Mouse (Mus musculus) mesoderm, embryonic 11.5 days (tissue): ENCODE data around the gene Gramd1a.

Experiments
- DNase-seq: peaks from one replicate; pipeline ENCODE4 v3.0.0-alpha.2; 2012; ENCODE audit warnings: low read depth, low spot score

Gramd1a gene

DNA sequence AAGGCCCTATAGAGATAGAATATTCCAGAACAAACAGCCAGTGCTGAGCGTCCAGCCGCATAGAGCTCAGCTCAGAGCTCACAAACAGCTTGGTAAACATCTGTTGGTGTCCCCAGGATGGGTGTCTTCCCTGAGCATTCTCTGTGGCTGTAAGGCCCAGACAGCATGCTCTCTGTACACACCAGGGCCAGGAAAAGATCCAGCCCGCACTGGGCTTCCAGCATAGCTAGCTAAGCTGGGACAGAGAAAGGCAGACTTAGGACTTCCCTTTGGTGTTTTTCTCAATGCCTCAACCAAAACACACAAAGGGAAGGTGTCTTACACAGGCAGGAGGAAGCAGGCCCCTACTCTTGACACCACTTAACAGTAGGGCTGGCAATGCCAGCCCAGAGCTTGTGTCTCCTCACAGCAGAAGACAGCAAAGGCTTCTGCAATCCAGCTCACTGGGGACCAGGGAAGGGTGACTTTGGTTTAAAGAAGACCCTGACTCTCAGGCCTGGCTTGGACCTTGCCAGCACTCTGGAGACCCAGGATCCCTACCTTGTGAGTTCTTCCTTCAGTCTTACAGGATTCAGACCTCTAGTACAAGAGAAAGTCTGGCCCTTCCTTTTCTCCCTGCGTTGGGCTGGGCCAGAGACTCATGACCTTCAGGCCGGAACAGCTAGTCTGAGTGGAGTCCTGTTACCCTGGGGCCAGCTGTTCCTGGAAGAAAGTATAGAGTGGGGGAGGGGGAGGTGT lies at the start of gene Gramd1a:
Gene Gramd1a (minus strand): TSS at position 601 of the 738 bp plus-strand sequence.
- no peak for DNase-seq

DNA sequence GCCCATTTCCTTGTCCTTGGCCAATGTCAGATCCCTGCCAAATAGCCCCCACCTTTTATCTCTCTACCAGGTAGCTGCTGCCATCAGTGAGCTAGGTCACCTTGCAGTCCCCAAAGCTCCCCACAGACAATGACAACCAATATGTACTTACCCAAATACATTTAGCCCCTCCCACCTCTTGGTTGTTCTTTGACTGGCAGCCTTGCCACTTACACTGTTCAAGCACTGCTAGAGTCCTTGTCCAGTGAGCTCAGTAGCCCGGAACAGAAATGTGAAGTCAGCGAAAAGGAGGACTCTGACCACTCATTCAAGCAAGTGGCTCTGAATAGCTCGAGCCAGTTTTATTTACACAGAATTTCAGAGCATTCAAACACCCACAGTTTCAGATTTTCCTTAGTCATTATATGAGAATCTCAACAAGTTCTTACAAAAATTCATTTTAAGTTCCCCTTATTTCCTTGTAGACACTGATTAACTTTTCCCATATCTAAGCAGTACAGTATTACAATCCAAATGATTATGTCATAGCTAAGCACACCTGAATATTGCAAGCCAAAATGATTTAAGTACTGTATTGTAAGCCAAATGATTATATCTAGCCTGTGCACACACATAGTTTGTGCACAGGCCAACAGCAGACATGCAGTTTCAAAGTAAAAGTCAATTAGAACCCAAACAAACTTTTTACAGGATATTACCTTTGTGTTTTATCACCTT lies 40.1 kb upstream of the Gramd1a start:
- DNase-seq, result no peak

DNA sequence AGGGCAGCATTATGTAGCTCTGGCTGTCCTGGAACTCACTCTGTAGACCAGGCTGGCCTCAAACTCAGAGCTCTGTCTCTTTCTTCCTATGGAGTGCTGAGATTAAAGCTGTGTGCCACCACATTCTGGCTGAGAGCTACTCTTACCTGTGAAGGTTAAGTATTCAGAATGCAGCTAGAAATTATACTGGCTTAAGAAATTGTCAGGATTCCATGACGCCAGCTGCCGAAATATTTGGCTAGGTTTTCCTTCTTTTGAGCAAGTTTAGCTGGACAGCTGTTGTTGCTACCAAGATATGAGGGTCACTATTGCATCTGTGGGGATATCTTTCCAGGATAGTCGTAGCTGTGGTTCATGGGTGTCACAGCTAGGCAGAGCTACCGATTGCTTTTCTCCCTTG lies 29.0 kb upstream of the Gramd1a start:
- DNase-seq, result no peak

DNA sequence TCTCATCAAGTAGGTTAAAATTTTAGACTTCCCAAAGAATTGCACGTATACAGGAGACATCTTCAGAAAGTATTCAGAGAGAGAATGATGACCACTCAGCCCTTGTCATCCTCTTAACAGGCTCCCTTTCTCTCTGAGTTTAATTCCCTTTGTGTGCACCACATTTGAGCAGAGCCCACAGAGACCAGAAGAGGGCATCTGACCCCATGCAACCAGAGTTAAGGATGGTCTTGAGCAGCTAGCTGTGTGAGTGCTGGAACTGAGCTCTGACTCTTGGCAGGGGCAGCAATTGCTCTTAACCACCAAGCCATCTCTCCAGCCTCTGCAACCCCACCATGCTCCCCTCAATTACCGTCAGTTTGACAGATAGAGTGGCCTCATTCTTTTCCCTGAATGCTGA lies 27.2 kb upstream of the Gramd1a start:
- no peak for DNase-seq

DNA sequence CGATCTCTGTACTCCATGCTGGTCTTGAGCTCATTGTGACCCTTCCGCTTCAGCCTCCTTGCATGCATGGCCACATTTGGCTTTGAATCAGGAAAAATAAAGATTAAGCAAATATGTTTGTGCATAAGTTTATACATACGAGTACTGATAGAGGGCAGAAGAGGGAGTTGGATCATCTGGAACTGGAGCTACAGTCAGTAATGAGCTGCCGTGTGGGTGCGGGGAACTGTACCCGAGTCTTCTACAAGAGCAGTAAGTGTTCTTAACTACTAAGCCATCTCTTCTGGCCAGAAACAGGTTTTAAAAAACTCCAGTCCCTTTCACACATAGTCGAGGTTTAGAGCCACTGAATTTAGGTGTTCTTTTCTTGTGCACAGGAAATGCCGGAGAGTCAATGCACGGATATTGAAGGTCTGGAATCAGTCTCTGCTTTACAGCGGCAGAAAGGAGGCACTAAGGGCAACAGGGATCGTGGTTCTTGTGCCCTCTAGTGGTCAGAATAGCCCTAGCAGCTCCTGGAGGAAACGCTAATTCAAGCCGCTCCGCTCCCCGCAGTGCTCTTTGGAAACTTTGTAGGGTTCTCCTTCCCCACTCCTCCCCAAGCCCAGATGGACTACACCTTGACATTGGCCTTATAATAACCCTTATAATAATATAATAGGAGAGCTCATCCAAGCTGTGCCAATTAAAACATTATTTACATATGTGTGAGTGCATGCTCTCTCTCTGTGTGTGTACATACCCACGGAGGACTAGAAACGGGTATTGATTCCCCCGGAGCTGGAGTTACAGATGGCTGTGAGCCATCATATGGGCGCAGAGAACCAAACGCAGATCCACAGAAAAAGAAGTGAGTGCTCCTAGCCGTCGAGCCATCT lies 21.4 kb upstream of the Gramd1a start:
- DNase-seq, result peak; percentile 77

DNA sequence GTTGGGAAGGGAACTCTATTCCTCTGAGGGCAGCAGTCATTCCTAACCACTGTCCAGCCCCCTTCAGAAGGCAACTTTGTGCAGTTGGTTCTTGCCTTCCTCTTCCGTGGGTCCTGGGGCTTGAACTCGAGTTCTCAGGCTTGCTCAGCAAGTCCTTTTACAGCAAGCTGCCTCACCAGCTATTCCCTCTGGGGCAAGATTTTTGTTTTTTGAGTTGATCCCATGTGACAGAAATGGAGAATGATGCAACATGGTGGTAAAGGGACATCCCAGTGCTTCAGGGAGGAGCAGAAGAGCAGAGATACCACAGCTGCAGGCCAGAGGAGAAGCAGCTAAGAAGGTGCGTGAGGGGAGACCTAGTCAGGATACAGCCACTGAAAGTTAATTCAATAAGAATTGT lies 19.4 kb upstream of the Gramd1a start:
- DNase-seq, result no peak

DNA sequence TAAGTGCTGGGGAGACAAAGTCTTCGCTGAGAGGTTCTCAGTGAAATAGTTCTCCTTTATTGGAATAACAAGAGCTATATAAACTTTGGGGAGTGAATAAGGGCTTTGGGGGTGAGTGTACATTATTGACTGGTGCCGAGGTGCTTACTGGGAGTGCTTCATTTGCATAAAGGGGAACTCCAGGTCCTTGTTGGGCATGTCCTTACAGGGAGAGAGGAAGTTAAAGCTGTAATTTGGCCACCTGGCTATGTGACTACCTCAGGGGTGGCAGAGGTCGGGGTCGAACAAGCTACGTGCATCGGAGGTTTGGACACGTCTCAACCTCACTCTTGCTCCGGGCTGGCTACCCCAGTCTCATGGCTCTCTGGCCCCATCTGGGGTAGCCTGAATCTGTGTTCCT lies 18.8 kb upstream of the Gramd1a start:
- no peak for DNase-seq

DNA sequence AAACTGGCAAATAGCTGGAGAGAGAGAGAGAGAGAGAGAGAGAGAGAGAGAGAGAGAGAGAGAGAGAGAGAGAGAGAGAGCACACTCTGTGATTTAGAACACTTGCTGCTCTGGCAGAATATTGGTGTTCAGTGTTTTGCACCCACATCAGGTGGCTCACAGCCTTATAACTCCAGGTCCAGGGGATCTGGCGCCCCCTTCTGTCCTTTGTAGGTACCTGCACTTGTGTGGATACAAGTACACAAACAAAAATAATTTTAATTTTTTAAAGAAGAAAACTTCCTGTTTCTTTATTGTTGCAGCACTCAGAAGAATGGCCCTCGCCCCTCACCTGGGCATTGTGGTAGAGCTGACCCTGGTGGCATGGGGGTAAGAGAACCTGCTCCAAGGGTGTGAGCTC lies 16.5 kb upstream of the Gramd1a start:
- peak; percentile 55 for DNase-seq

DNA sequence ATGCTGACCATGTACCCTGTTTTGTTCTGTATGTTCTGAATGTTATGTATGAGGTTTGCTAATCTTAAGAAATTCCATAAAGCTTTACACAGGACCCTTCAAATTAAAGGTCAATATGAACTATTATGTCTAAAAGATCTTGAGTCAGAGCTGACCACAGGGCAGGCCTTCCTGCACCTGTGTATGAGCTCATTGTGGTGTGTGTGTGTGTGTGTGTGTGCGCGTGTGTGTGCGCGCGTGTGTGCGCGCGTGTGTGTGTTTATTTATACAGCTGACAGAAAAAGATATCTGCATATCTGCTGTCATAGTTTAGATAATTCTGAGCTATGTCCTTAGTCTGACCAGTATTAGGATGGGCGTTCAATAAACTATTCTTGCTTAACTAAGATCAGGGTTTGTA lies 14.8 kb upstream of the Gramd1a start:
- DNase-seq, result no peak

DNA sequence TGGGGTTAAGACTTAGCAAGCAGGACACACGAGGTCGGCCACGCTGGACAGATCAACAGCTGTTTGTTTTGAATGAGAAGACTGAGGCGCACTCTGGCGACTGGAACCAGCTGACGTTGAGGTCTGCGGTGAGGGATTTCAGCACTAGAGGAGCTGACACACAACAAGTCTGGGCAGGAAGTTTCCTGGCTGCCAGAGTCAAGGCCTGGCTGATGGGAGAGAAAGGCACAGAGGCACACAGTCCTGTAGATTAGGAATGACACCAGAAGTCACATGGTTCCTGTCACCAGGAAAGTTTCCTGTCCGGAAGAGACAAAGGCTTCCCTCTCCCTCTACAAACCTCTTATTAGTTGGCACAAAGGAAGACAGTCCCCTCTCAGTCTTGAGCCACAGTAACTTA lies 12.7 kb upstream of the Gramd1a start:
- DNase-seq, result no peak

DNA sequence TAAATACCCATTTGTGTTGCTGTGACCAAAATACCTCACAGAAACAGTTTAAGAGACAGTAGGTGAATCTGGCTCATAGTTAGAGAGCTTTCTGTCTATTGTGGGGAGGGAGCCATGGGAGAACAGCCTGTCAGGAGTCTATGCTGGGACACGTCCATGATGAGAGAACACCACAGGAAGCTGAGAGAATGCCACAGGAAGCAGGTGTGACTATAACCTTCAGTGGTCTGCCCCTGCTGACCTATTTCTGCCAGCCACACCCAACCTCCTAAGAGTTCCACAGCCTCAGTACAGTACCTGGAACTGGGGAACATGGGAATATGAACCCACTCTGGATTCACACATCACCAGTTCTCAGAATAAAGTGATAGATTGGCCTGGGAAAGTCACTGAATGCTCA lies 9.1 kb upstream of the Gramd1a start:
- no peak for DNase-seq

DNA sequence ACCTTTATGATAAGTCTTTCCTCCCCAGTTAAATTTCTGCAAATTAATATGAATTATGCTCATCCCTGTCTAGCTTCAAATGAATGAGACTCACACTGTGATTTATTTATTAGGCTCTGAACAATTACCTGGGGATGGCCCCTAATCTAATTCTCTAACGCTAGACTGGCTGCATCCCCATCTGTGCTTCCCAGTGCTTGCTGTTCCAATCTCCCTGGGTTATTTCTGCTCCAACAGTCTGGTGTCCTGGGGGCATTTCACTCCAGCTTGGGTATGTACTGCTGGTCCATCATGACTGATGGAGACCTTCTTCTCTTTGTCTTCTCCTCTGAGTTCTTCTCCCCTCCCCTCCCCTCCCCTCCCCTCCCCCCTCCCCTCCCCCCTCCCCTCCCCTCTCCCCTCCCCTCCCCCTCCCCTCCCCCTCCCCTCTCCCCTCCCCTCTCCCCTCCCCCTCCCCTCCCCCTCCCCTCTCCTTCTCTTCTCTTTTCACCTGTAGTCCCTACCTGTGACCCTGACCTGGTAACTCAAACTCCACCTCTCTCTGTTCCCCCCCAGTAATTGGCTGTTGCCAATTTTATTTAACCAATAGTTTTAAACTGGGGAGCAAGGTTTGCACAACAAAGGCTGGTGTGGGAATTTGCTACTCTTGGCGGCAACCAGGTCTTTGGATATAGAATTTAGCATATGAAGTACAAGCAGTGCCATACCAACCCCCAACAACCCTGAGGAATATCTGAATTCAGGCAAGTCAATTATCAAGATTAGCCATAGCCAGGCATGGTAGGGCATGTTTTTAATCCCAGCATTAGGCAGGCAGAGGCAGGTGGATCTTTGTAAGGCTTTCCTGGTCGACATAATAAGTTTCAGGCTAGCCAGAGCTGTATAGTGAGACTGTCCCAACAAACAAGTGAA lies 8.2 kb upstream of the Gramd1a start:
- DNase-seq, result no peak

DNA sequence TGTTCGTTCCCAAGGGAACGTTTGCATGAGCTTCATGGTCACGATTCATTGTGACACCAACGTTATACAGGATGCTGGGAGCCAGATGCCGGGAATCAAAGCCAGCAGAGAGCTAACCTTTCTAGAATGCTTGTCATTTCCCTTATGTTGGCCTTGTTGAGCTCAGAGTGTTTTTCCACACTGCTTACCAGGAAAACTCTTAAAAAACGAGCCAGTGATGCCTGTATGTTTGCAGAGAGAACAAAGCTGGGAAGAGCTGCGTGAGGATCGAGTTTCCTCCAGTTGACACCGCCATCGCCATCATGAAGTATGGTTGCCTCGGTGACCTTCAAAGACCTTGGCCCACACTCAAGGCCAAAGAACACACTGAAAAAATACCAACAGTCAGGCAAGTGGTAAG lies 6.6 kb upstream of the Gramd1a start:
- no peak for DNase-seq

DNA sequence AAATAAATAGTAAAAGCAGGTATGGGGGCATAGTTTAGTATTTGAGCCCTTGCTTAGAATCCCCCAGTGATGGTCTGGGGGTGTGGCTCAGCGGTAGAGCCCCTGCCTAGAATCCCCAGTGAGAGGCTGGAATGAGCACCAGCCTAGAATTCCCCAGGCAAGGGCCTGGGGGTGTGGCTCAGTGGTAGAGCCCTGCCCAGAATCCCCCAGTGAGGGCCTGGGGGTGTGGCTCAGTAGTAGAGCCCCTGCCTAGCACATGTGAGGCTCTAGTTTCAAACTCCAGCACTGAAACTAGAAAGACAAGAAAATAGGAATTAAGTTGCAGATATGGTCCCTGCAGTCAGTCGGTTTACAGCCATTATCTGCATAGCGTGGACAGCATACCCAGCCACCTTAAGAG lies 6.1 kb upstream of the Gramd1a start:
- no peak for DNase-seq

DNA sequence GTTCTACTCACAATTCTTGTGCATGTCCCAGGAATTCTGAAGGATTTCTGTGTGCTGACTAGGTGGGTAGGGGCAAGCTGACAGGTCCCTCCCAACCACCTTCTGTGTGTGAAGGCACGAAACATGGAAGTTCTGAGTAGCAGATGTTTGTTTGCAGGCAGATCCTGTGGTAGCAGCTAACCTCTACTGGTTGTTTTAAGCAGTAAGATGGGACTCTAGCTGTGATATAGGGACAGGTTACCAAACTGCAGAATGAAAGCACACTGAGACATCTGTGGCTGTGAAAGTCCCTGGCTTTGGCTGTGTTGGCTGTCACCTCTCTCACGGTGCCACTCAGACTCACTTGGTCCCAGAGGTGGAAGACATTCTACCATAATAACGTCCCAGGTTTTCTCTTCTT lies 5.5 kb upstream of the Gramd1a start:
- DNase-seq, result no peak

DNA sequence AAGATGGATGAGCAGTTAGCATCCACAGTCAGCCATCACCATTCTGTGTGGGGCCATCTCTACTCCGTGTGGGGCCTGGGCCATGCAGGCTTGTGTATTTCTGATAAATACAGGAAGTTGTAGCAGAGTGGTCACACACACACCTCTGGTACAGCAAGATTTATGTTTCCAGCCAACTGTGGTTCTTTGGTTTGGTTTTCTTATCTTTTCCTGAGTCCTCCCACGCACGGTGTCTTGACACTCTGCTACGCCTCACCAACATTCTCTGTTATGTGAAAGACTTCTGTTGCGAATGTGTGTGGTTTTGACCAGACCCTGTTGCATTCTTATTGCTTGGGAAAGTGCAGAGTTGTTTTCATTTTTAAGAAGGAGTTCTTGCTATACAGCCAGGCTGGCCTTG lies 5.1 kb upstream of the Gramd1a start:
- no peak for DNase-seq

DNA sequence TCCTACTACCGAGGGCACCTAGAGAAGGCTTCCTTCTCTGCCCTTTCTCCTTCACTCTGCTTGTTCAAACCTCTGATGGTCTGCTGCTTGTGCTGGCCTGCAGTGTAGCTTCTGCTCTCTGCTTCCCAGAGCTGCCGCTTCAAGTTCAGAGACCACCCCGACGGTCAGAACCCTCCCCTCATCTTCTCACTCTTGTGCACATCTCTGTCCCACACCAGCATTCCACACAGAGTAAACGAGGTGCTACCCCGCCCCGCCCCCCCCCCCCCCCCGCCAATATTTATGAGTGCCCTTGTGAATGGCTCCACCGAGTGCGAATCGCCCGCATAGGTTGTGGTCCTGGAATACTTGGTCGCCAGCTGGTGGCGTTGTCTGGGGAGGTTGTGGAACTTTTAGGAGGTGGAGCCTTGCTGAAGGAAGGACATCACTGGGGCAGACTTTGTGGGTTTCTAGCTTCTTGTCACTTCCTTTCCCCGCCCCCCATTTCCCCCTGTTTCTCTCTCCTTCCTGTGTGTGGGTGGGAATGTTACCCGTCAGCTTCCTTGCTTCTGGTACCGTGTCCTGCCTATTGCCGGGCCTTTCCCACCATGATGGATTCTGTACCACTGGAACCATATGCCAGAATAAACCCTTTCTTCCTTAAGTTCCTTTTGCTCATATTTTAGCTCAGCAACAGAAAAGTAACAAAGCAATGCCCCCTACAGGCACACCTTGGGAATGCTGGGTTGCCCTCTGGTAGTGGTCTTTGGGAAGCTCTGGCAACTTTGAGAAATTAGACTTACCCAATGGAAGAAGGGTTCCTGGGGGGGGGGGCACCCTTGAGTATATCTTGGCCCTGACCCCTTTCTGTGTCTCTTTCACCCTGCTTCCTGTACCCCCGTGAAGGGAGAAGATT lies 585 bp upstream of the Gramd1a start:
- DNase-seq, result no peak

DNA sequence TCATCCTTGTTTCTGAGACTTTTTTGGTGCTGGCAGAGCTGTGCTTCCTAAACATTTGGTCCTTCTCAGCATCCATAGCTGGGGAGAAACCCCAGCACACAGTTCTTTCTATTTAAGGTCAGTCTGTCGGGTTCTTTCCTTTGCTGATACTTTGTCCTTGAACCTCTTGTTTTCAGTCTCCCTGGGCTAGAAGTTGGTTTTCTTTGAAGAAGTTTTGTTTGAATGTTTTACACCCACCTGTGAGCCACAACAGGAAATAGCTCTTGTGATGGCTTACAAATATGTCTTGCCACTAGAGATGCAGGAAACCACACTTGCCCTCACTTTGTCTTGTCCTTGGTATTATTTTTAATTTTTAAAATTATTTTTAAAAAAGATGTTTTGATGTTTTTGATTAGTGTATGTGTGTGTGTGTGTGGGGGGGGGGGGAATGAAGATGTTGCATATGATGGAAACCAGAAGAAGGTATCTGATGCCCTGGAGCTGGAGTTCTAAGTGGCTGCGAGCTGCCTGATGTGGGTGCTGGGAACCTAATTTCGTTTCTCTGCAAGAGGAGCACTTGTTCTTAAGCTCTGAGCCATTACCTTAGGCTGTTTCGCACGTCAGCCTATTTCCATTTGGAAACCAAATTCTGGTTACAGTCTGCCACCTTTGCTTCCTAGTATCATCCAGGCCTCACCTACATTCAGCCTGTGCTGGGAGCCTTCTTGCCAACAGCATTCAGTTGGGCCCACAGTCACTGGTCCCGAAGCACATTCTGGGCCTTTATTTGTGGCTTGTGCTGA lies 2.0 kb downstream of the Gramd1a start:
- DNase-seq, result no peak
